Mouse (Mus musculus): ENCODE data around the gene Maco1. TPM values are rescaled to one million over a fixed set of nuclear protein-coding genes. Genes with fewer than 3 reads are reported as not detected.
"Not testable (repeated sequence)": the region's sequence is repeated elsewhere in the genome, so short reads cannot be mapped to it uniquely, and the experiment has no call there.

Maco1 gene
- polyA plus RNA-seq, 1 experiment = 50.0 TPM

GRCm38 (mm10) chr4:134838221-134838620 is 14.9 kb downstream of the Maco1 start:
- peaks cover 19% of the 10 kb centered on the region for H3K36me3 ChIP-seq (ENCODE audit: control insufficient read depth, insufficient read depth, low read length, poor library complexity, severe bottlenecking)
- H3K4me1 ChIP-seq (ENCODE audit: control insufficient read depth, insufficient read depth, low read length) = peaks cover 3% of the 10 kb centered on the region
- H3K9me3 ChIP-seq (replicated peaks; ENCODE audit: control insufficient read depth, insufficient read depth, low read length, poor library complexity, severe bottlenecking) = no peaks in the 10 kb centered on the region
- peak overlapping the region; percentile 75 for H3K27ac ChIP-seq (ENCODE audit: insufficient read depth, low read length)
- TF ChIP-seq EP300 (IDR thresholded peaks at IDR 0.05; ENCODE audit: insufficient read depth, low read depth, low read length) (no peak), POLR2A (IDR thresholded peaks at IDR 0.05; ENCODE audit: insufficient read depth, low read length) (no peak), CTCF (IDR thresholded peaks at IDR 0.05; ENCODE audit: low read depth, low read length) (no peak)
- no peak overlapping the region for H3K4me3 ChIP-seq (ENCODE audit: low read depth, low read length)
- no peak overlapping the region for H3K9ac ChIP-seq (ENCODE audit: low read depth, poor library complexity, severe bottlenecking)
- no peaks in the 10 kb centered on the region for H3K27me3 ChIP-seq (ENCODE audit: control insufficient read depth, insufficient read depth, low read length, poor library complexity, severe bottlenecking)

- peaks cover 3% of the 10 kb centered on the region for H3K4me1 ChIP-seq (ENCODE audit: control insufficient read depth, insufficient read depth, low read length)
- no peaks in the 10 kb centered on the region for H3K9me3 ChIP-seq (replicated peaks; ENCODE audit: control insufficient read depth, insufficient read depth, low read length, poor library complexity, severe bottlenecking)
- TF ChIP-seq POLR2A (IDR thresholded peaks at IDR 0.05; ENCODE audit: insufficient read depth, low read length) (no peak), EP300 (IDR thresholded peaks at IDR 0.05; ENCODE audit: insufficient read depth, low read depth, low read length) (no peak), CTCF (IDR thresholded peaks at IDR 0.05; ENCODE audit: low read depth, low read length) (no peak)
- H3K27ac ChIP-seq (ENCODE audit: insufficient read depth, low read length) = no peak overlapping the region
- peaks cover 32% of the 10 kb centered on the region for H3K36me3 ChIP-seq (ENCODE audit: control insufficient read depth, insufficient read depth, low read length, poor library complexity, severe bottlenecking)
- no peaks in the 10 kb centered on the region for H3K27me3 ChIP-seq (ENCODE audit: control insufficient read depth, insufficient read depth, low read length, poor library complexity, severe bottlenecking)
- H3K9ac ChIP-seq (ENCODE audit: low read depth, poor library complexity, severe bottlenecking) = no peak overlapping the region
- no peak overlapping the region for H3K4me3 ChIP-seq (ENCODE audit: low read depth, low read length)
These were observed 17.7 kb downstream of the Maco1 start for GRCm38 (mm10) chr4:134835486-134835885.

- H3K9me3 ChIP-seq (replicated peaks; ENCODE audit: control insufficient read depth, insufficient read depth, low read length, poor library complexity, severe bottlenecking) = no peaks in the 10 kb centered on the region
- no peak overlapping the region for H3K4me3 ChIP-seq (ENCODE audit: low read depth, low read length)
- TF ChIP-seq POLR2A (IDR thresholded peaks at IDR 0.05; ENCODE audit: insufficient read depth, low read length) = no peak
- TF ChIP-seq CTCF (IDR thresholded peaks at IDR 0.05; ENCODE audit: low read depth, low read length) = no peak
- TF ChIP-seq EP300 (IDR thresholded peaks at IDR 0.05; ENCODE audit: insufficient read depth, low read depth, low read length) = no peak
- H3K9ac ChIP-seq (ENCODE audit: low read depth, poor library complexity, severe bottlenecking) = no peak overlapping the region
- no peaks in the 10 kb centered on the region for H3K4me1 ChIP-seq (ENCODE audit: control insufficient read depth, insufficient read depth, low read length)
- H3K27ac ChIP-seq (ENCODE audit: insufficient read depth, low read length) = no peak overlapping the region
- peaks cover 39% of the 10 kb centered on the region for H3K36me3 ChIP-seq (ENCODE audit: control insufficient read depth, insufficient read depth, low read length, poor library complexity, severe bottlenecking)
- H3K27me3 ChIP-seq (ENCODE audit: control insufficient read depth, insufficient read depth, low read length, poor library complexity, severe bottlenecking) = no peaks in the 10 kb centered on the region
These were observed 21.2 kb downstream of the Maco1 start for GRCm38 (mm10) chr4:134831934-134832333.

GRCm38 (mm10) chr4:134827806-134828205 is 25.3 kb downstream of the Maco1 start:
- no peak for TF ChIP-seq EP300 (IDR thresholded peaks at IDR 0.05; ENCODE audit: insufficient read depth, low read depth, low read length)
- no peak for TF ChIP-seq CTCF (IDR thresholded peaks at IDR 0.05; ENCODE audit: low read depth, low read length)
- TF ChIP-seq POLR2A (IDR thresholded peaks at IDR 0.05; ENCODE audit: insufficient read depth, low read length) = no peak
- no peaks in the 10 kb centered on the region for H3K9me3 ChIP-seq (replicated peaks; ENCODE audit: control insufficient read depth, insufficient read depth, low read length, poor library complexity, severe bottlenecking)
- H3K27ac ChIP-seq (ENCODE audit: insufficient read depth, low read length) = 0 out of 2 replicates have a peak overlapping the region, but pooled peaks have one; percentile 30
- no peak overlapping the region for H3K4me3 ChIP-seq (ENCODE audit: low read depth, low read length)
- no peaks in the 10 kb centered on the region for H3K27me3 ChIP-seq (ENCODE audit: control insufficient read depth, insufficient read depth, low read length, poor library complexity, severe bottlenecking)
- no peak overlapping the region for H3K9ac ChIP-seq (ENCODE audit: low read depth, poor library complexity, severe bottlenecking)
- H3K4me1 ChIP-seq (ENCODE audit: control insufficient read depth, insufficient read depth, low read length) = no peaks in the 10 kb centered on the region
- H3K36me3 ChIP-seq (ENCODE audit: control insufficient read depth, insufficient read depth, low read length, poor library complexity, severe bottlenecking) = peaks cover 29% of the 10 kb centered on the region

- Histone ChIP-seq H3K4me3 (ENCODE audit: low read depth, low read length) (no peak overlapping the region), H3K27me3 (ENCODE audit: control insufficient read depth, insufficient read depth, low read length, poor library complexity, severe bottlenecking) (no peaks in the 10 kb centered on the region), H3K4me1 (ENCODE audit: control insufficient read depth, insufficient read depth, low read length) (no peaks in the 10 kb centered on the region), H3K9ac (ENCODE audit: low read depth, poor library complexity, severe bottlenecking) (no peak overlapping the region), H3K27ac (ENCODE audit: insufficient read depth, low read length) (peak overlapping the region; percentile 75), H3K36me3 (ENCODE audit: control insufficient read depth, insufficient read depth, low read length, poor library complexity, severe bottlenecking) (peaks cover 27% of the 10 kb centered on the region), H3K9me3 (replicated peaks; ENCODE audit: control insufficient read depth, insufficient read depth, low read length, poor library complexity, severe bottlenecking) (no peaks in the 10 kb centered on the region)
- no peak for TF ChIP-seq CTCF (IDR thresholded peaks at IDR 0.05; ENCODE audit: low read depth, low read length)
- no peak for TF ChIP-seq POLR2A (IDR thresholded peaks at IDR 0.05; ENCODE audit: insufficient read depth, low read length)
- TF ChIP-seq EP300 (IDR thresholded peaks at IDR 0.05; ENCODE audit: insufficient read depth, low read depth, low read length) = 0 out of 2 replicates have a peak, but pooled peaks have one; percentile 21
These were observed 26.8 kb downstream of the Maco1 start for GRCm38 (mm10) chr4:134826348-134826747.

GRCm38 (mm10) chr4:134825864-134826263 is 27.3 kb downstream of the Maco1 start:
- not testable (repeated sequence) for H3K4me1 ChIP-seq (ENCODE audit: control insufficient read depth, insufficient read depth, low read length); H3K4me3 ChIP-seq (ENCODE audit: low read depth, low read length); H3K9me3 ChIP-seq (replicated peaks; ENCODE audit: control insufficient read depth, insufficient read depth, low read length, poor library complexity, severe bottlenecking); H3K27me3 ChIP-seq (ENCODE audit: control insufficient read depth, insufficient read depth, low read length, poor library complexity, severe bottlenecking); H3K9ac ChIP-seq (ENCODE audit: low read depth, poor library complexity, severe bottlenecking); H3K27ac ChIP-seq (ENCODE audit: insufficient read depth, low read length)
- H3K36me3 ChIP-seq (ENCODE audit: control insufficient read depth, insufficient read depth, low read length, poor library complexity, severe bottlenecking) = peaks cover 23% of the 10 kb centered on the region

Measured in ES-Bruce4 (cell line).